Mouse (Mus musculus): Measurements from ENCODE around the gene Olfr1513. TPM values are rescaled to one million over a fixed set of nuclear protein-coding genes. Genes with fewer than 3 reads are reported as not detected.

Gene Olfr1513
- polyA plus RNA-seq, 2 experiments = not detected

GRCm38 (mm10) chr14:52339512-52339852 is 16.7 kb downstream of the Olfr1513 start:
- TF ChIP-seq EP300 (IDR thresholded peaks at IDR 0.05; ENCODE audit: low read depth) = no peak
- no peak for TF ChIP-seq CTCF (IDR thresholded peaks at IDR 0.05; ENCODE audit: low read depth)
- H3K36me3 ChIP-seq (replicated peaks; ENCODE audit: control insufficient read depth, insufficient read depth, low read depth) = no peaks in the 10 kb centered on the region
- no peak overlapping the region for H3K9ac ChIP-seq (replicated peaks)
- DNase-seq (ENCODE audit: low read depth in 3 of 3, low spot score in 3 of 3) = no peak
- 62% methylated on average over 6 of the region's 6 CpGs for WGBS (ENCODE audit: insufficient replicate concordance)
- H3K27me3 ChIP-seq (ENCODE audit: control insufficient read depth, insufficient read depth, low read length) = no peaks in the 10 kb centered on the region
- no peaks in the 10 kb centered on the region for H3K9me3 ChIP-seq (ENCODE audit: control insufficient read depth, low read length)
- H3K4me1 ChIP-seq (replicated peaks; ENCODE audit: control insufficient read depth in 2 of 2, insufficient read depth in 2 of 2, low read length in 1 of 2) = peaks cover 0 to 5% of the 10 kb centered on the region in 2 experiments; a peak in 2 of 4 replicates
- no peak overlapping the region for H3K27ac ChIP-seq
- H3K4me3 ChIP-seq (ENCODE audit: insufficient read depth in 1 of 2, low read depth in 2 of 2, low read length in 2 of 2) = no peak overlapping the region
- no peak for ATAC-seq (ENCODE audit: insufficient read depth)
- no peak overlapping the region for H3K4me2 ChIP-seq (ENCODE audit: low read depth)

GRCm38 (mm10) chr14:52338751-52339511 is 17.3 kb downstream of the Olfr1513 start:
- Histone ChIP-seq H3K9me3 (ENCODE audit: control insufficient read depth, low read length) (no peaks in the 10 kb centered on the region), H3K27ac (no peak overlapping the region), H3K9ac (replicated peaks) (no peak overlapping the region), H3K36me3 (replicated peaks; ENCODE audit: control insufficient read depth, insufficient read depth, low read depth) (no peaks in the 10 kb centered on the region), H3K4me1 (replicated peaks; ENCODE audit: control insufficient read depth in 2 of 2, insufficient read depth in 2 of 2, low read length in 1 of 2) (peaks cover 0 to 5% of the 10 kb centered on the region in 2 experiments; a peak in 2 of 4 replicates), H3K27me3 (ENCODE audit: control insufficient read depth, insufficient read depth, low read length) (no peaks in the 10 kb centered on the region), H3K4me2 (ENCODE audit: low read depth) (0 out of 2 replicates have a peak overlapping the region, but pooled peaks have one; percentile 6), H3K4me3 (ENCODE audit: insufficient read depth in 1 of 2, low read depth in 2 of 2, low read length in 2 of 2) (no peak overlapping the region)
- DNase-seq (ENCODE audit: low read depth in 3 of 3, low spot score in 3 of 3) (peak; percentile 45 to 55 (median 48)), ATAC-seq (ENCODE audit: insufficient read depth) (no peak)
- 25% methylated on average over 21 of the region's 21 CpGs for WGBS (ENCODE audit: insufficient replicate concordance)
- TF ChIP-seq CTCF (IDR thresholded peaks at IDR 0.05; ENCODE audit: low read depth) (peak; percentile 79), EP300 (IDR thresholded peaks at IDR 0.05; ENCODE audit: low read depth) (no peak)

GRCm38 (mm10) chr14:52332171-52332570 is 24.0 kb downstream of the Olfr1513 start:
- Histone ChIP-seq H3K9ac (replicated peaks) (no peak overlapping the region), H3K4me3 (ENCODE audit: insufficient read depth in 1 of 2, low read depth in 2 of 2, low read length in 2 of 2) (no peak overlapping the region), H3K4me2 (ENCODE audit: low read depth) (no peak overlapping the region), H3K9me3 (ENCODE audit: control insufficient read depth, low read length) (no peaks in the 10 kb centered on the region), H3K4me1 (replicated peaks; ENCODE audit: control insufficient read depth in 2 of 2, insufficient read depth in 2 of 2, low read length in 1 of 2) (no peaks in the 10 kb centered on the region), H3K27me3 (ENCODE audit: control insufficient read depth, insufficient read depth, low read length) (peaks cover 38% of the 10 kb centered on the region), H3K27ac (no peak overlapping the region), H3K36me3 (replicated peaks; ENCODE audit: control insufficient read depth, insufficient read depth, low read depth) (no peaks in the 10 kb centered on the region)
- 62% methylated on average over 3 of the region's 3 CpGs for WGBS (ENCODE audit: insufficient replicate concordance)
- no peak for DNase-seq (ENCODE audit: low read depth in 3 of 3, low spot score in 3 of 3)
- TF ChIP-seq CTCF (IDR thresholded peaks at IDR 0.05; ENCODE audit: low read depth) = no peak
- no peak for TF ChIP-seq EP300 (IDR thresholded peaks at IDR 0.05; ENCODE audit: low read depth)
- no peak for ATAC-seq (ENCODE audit: insufficient read depth)

- Histone ChIP-seq H3K27me3 (ENCODE audit: control insufficient read depth, insufficient read depth, low read length) (peaks cover 48% of the 10 kb centered on the region), H3K4me3 (ENCODE audit: insufficient read depth in 1 of 2, low read depth in 2 of 2, low read length in 2 of 2) (no peak overlapping the region), H3K4me2 (ENCODE audit: low read depth) (no peak overlapping the region), H3K4me1 (replicated peaks; ENCODE audit: control insufficient read depth in 2 of 2, insufficient read depth in 2 of 2, low read length in 1 of 2) (no peaks in the 10 kb centered on the region), H3K36me3 (replicated peaks; ENCODE audit: control insufficient read depth, insufficient read depth, low read depth) (no peaks in the 10 kb centered on the region), H3K9me3 (ENCODE audit: control insufficient read depth, low read length) (no peaks in the 10 kb centered on the region), H3K27ac (no peak overlapping the region), H3K9ac (replicated peaks) (no peak overlapping the region)
- ATAC-seq (ENCODE audit: insufficient read depth) (no peak), DNase-seq (ENCODE audit: low read depth in 3 of 3, low spot score in 3 of 3) (no peak)
- no peak for TF ChIP-seq CTCF (IDR thresholded peaks at IDR 0.05; ENCODE audit: low read depth)
- TF ChIP-seq EP300 (IDR thresholded peaks at IDR 0.05; ENCODE audit: low read depth) = no peak
- WGBS (ENCODE audit: insufficient replicate concordance) = 31% methylated on average over 4 of the region's 4 CpGs
These were observed 25.0 kb downstream of the Olfr1513 start for GRCm38 (mm10) chr14:52331069-52331750.

Measured in liver, embryonic 14.5 days (tissue).